Mouse (Mus musculus) midbrain, postnatal 0 days (tissue): ENCODE measurements at regions not wholly inside any gene's neighbourhood (a gene's known extent, or its start where the extent isn't known, plus 50 kb on each side); places are given as distances from the start of the nearest gene placed in this dataset.

ENCODE experiments used
- ATAC-seq: fragments of 200-750 bp; cut with Nextera tagmentation; 2 replicates; pipeline ENCODE4 v1.8.0; 2017; ENCODE audit warnings: moderate number of reproducible peaks, mild to moderate bottlenecking, moderate TSS enrichment, moderate library complexity; ENCODE audit not compliant: low FRiP score
- DNase-seq: peaks from one replicate; pipeline ENCODE4 v3.0.0-alpha.2; 2015; ENCODE audit warnings: low spot score
- H3K27ac ChIP-seq: fragments of 300-500 bp; sonication (generic); 2 replicates; pipeline ENCODE4 v1.5.1; 2014; ENCODE audit warnings: low read depth, mild to moderate bottlenecking, low read length, mixed read lengths
- H3K27me3 ChIP-seq: fragments of 300-500 bp; sonication (generic); 2 replicates; pipeline ENCODE4 v1.6.1; 2014; ENCODE audit warnings: low read length, control low read depth, mixed read lengths; ENCODE audit not compliant: insufficient read depth
- H3K36me3 ChIP-seq: fragments of 300-500 bp; sonication (generic); 2 replicates; pipeline ENCODE4 v1.6.1; 2014; ENCODE audit warnings: low read length, control low read depth, mixed read lengths; ENCODE audit not compliant: insufficient read depth
- H3K4me1 ChIP-seq: fragments of 300-500 bp; sonication (generic); 2 replicates; pipeline ENCODE4 v1.6.1; 2014; ENCODE audit warnings: mild to moderate bottlenecking, control low read depth, antibody characterized with exemption, low read length, mixed read lengths; ENCODE audit not compliant: insufficient read depth
- H3K4me2 ChIP-seq: fragments of 300-500 bp; sonication (generic); 2 replicates; pipeline ENCODE4 v1.6.1; 2014; ENCODE audit warnings: low read depth, mild to moderate bottlenecking, low read length, mixed read lengths; ENCODE audit not compliant: poor library complexity, severe bottlenecking
- H3K4me3 ChIP-seq: fragments of 300-500 bp; sonication (generic); 2 replicates; pipeline ENCODE4 v1.5.1; 2014; ENCODE audit warnings: low read depth, mild to moderate bottlenecking, low read length, moderate library complexity
- H3K9ac ChIP-seq: fragments of 300-500 bp; sonication (generic); replicated peaks from 2 replicates; pipeline ENCODE4 v1.6.1; 2014; ENCODE audit warnings: mild to moderate bottlenecking, low read length, moderate library complexity, mixed read lengths; ENCODE audit not compliant: poor library complexity, severe bottlenecking
- H3K9me3 ChIP-seq: fragments of 300-500 bp; sonication (generic); 2 replicates; pipeline ENCODE4 v1.6.1; 2016; ENCODE audit warnings: low read length, control low read depth
- CTCF ChIP-seq: IDR thresholded peaks from 2 replicates; pipeline ENCODE4 v1.5.1; 2016; ENCODE audit warnings: antibody characterized with exemption, mild to moderate bottlenecking
- whole genome bisulfite sequencing: fragments of 180-500 bp; shearing (Covaris S2); extraction: QIAGEN DNeasy Blood & Tissue Kit; methylation state at CpG from one replicate; pipeline ENCODE4 v1.1.7; 2014; 5-methylcytosine and 5-hydroxymethylcytosine counted together

GRCm38 (mm10) chr6:68445782-68446181 lies 910.2 kb upstream of the Tacstd2 start:
- no peak overlapping the region for H3K4me3 ChIP-seq
- no peaks in the 10 kb centered on the region for H3K27me3 ChIP-seq
- H3K27ac ChIP-seq, result no peak overlapping the region
- 80% methylated on average over 4 of the region's 4 CpGs for WGBS
- DNase-seq (no peak), ATAC-seq (no peak)
- no peak overlapping the region for H3K9ac ChIP-seq
- H3K36me3 ChIP-seq, result no peaks in the 10 kb centered on the region
- no peak for TF ChIP-seq CTCF
- no peaks in the 10 kb centered on the region for H3K9me3 ChIP-seq
- H3K4me2 ChIP-seq, result no peak overlapping the region
- H3K4me1 ChIP-seq, result no peaks in the 10 kb centered on the region

- Histone ChIP-seq H3K4me2 (no peak overlapping the region), H3K36me3 (no peaks in the 10 kb centered on the region), H3K27me3 (no peaks in the 10 kb centered on the region), H3K4me3 (no peak overlapping the region), H3K9me3 (no peaks in the 10 kb centered on the region), H3K27ac (no peak overlapping the region), H3K9ac (no peak overlapping the region), H3K4me1 (no peaks in the 10 kb centered on the region)
- no peak for DNase-seq
- ATAC-seq, result no peak
- no peak for TF ChIP-seq CTCF
Measured at GRCm38 (mm10) chr6:68437184-68437583, 901.6 kb upstream of the Tacstd2 start.
